Mouse (Mus musculus): ENCODE results near the gene B3gat2. TPM values are rescaled to one million over a fixed set of nuclear protein-coding genes. Genes with fewer than 3 reads are reported as not detected.
A peak's percentile ranks its signal among the peaks of the same experiment; 100 is the strongest.

Gene B3gat2
- polyA plus RNA-seq, 1 experiment from 2014 or later: 22.1 TPM

GRCm38 (mm10) chr1:23840924-23841323 is 79.4 kb downstream of the B3gat2 start:
- no peak for ATAC-seq (ENCODE audit: low FRiP score, low read depth)
- H3K4me1 ChIP-seq (replicated peaks): peaks cover 4% of the 10 kb centered on the region; the same call in 1 of the 2 replicates
- H3K9ac ChIP-seq: no peak overlapping the region
- peaks cover 15% of the 10 kb centered on the region for H3K36me3 ChIP-seq
- H3K27me3 ChIP-seq: no peaks in the 10 kb centered on the region
- no peak overlapping the region for H3K4me2 ChIP-seq
- no peak overlapping the region for H3K4me3 ChIP-seq
- H3K9me3 ChIP-seq: no peaks in the 10 kb centered on the region
- no peak overlapping the region for H3K27ac ChIP-seq (replicated peaks)

- peak overlapping the region; percentile 55; the same call in 1 of the 2 replicates for H3K27ac ChIP-seq (replicated peaks)
- no peaks in the 10 kb centered on the region for H3K9me3 ChIP-seq
- H3K27me3 ChIP-seq: no peaks in the 10 kb centered on the region
- H3K4me2 ChIP-seq: no peak overlapping the region
- WGBS: 63% methylated on average over 3 of the region's 3 CpGs
- peaks cover 24% of the 10 kb centered on the region for H3K36me3 ChIP-seq
- no peak for ATAC-seq (ENCODE audit: low FRiP score, low read depth)
- H3K4me3 ChIP-seq: no peak overlapping the region
- H3K4me1 ChIP-seq (replicated peaks): peaks cover 4% of the 10 kb centered on the region; the same call in 1 of the 2 replicates
- H3K9ac ChIP-seq: no peak overlapping the region
Observed at GRCm38 (mm10) chr1:23842629-23843028, 81.1 kb downstream of the B3gat2 start.

- no peak for ATAC-seq (ENCODE audit: low FRiP score, low read depth)
- Histone ChIP-seq H3K27ac (replicated peaks) (no peak overlapping the region), H3K4me1 (replicated peaks) (peaks cover 4% of the 10 kb centered on the region; the same call in 1 of the 2 replicates), H3K4me2 (no peak overlapping the region), H3K9ac (no peak overlapping the region), H3K36me3 (peaks cover 35% of the 10 kb centered on the region), H3K27me3 (no peaks in the 10 kb centered on the region), H3K4me3 (no peak overlapping the region), H3K9me3 (no peaks in the 10 kb centered on the region)
- 88% methylated on average over 7 of the region's 7 CpGs for WGBS
Observed at GRCm38 (mm10) chr1:23843790-23844189, 82.2 kb downstream of the B3gat2 start.

- no peak for ATAC-seq (ENCODE audit: low FRiP score, low read depth)
- Histone ChIP-seq H3K4me3 (no peak overlapping the region), H3K9ac (no peak overlapping the region), H3K27me3 (no peaks in the 10 kb centered on the region), H3K4me2 (no peak overlapping the region), H3K27ac (replicated peaks) (no peak overlapping the region), H3K9me3 (no peaks in the 10 kb centered on the region), H3K4me1 (replicated peaks) (peaks cover 4% of the 10 kb centered on the region; the same call in 1 of the 2 replicates), H3K36me3 (peaks cover 38% of the 10 kb centered on the region)
- 94% methylated on average over 10 of the region's 10 CpGs for WGBS
Observed at GRCm38 (mm10) chr1:23845007-23845406, 83.5 kb downstream of the B3gat2 start.

- Histone ChIP-seq H3K9me3 (no peaks in the 10 kb centered on the region), H3K4me1 (replicated peaks) (peaks cover 4% of the 10 kb centered on the region; the same call in 1 of the 2 replicates), H3K27me3 (no peaks in the 10 kb centered on the region), H3K9ac (no peak overlapping the region), H3K4me3 (no peak overlapping the region), H3K4me2 (no peak overlapping the region), H3K36me3 (peaks cover 41% of the 10 kb centered on the region), H3K27ac (replicated peaks) (0 out of 2 replicates have a peak overlapping the region, but pooled peaks have one; percentile 55)
- ATAC-seq (ENCODE audit: low FRiP score, low read depth): peak; percentile 71
- whole genome bisulfite sequencing: 55% methylated on average over 10 of the region's 10 CpGs
Observed at GRCm38 (mm10) chr1:23846044-23846680, 84.6 kb downstream of the B3gat2 start.

GRCm38 (mm10) chr1:23855623-23856022 is 94.1 kb downstream of the B3gat2 start:
- Histone ChIP-seq H3K9me3 (no peaks in the 10 kb centered on the region), H3K4me2 (no peak overlapping the region), H3K4me3 (no peak overlapping the region), H3K36me3 (peaks cover 32% of the 10 kb centered on the region; the same call in 1 of the 2 replicates), H3K27ac (replicated peaks) (no peak overlapping the region), H3K27me3 (no peaks in the 10 kb centered on the region), H3K9ac (no peak overlapping the region), H3K4me1 (replicated peaks) (no peaks in the 10 kb centered on the region)
- WGBS: 91% methylated on average over 3 of the region's 3 CpGs
- no peak for ATAC-seq (ENCODE audit: low FRiP score, low read depth)

- ATAC-seq (ENCODE audit: low FRiP score, low read depth): no peak
- no peak overlapping the region for H3K9ac ChIP-seq
- no peaks in the 10 kb centered on the region for H3K4me1 ChIP-seq (replicated peaks)
- no peaks in the 10 kb centered on the region for H3K27me3 ChIP-seq
- H3K4me2 ChIP-seq: no peak overlapping the region
- H3K27ac ChIP-seq (replicated peaks): no peak overlapping the region
- H3K9me3 ChIP-seq: no peaks in the 10 kb centered on the region
- H3K4me3 ChIP-seq: no peak overlapping the region
- H3K36me3 ChIP-seq: peaks cover 27% of the 10 kb centered on the region; the same call in 1 of the 2 replicates
- 96% methylated on average over 2 of the region's 2 CpGs for WGBS
Observed at GRCm38 (mm10) chr1:23860944-23861343, 99.4 kb downstream of the B3gat2 start.

GRCm38 (mm10) chr1:23865566-23865965 is 104.0 kb downstream of the B3gat2 start:
- 95% methylated on average over 7 of the region's 7 CpGs for WGBS
- no peaks in the 10 kb centered on the region for H3K9me3 ChIP-seq
- no peak for ATAC-seq (ENCODE audit: low FRiP score, low read depth)

GRCm38 (mm10) chr1:23867350-23867862 is 105.9 kb downstream of the B3gat2 start:
- H3K9me3 ChIP-seq: no peaks in the 10 kb centered on the region
- no peak for ATAC-seq (ENCODE audit: low FRiP score, low read depth)
- WGBS: 41% methylated on average over 2 of the region's 2 CpGs
- H3K4me3 ChIP-seq: no peak overlapping the region
- peaks cover 14% of the 10 kb centered on the region for H3K36me3 ChIP-seq
- H3K27me3 ChIP-seq: no peaks in the 10 kb centered on the region
- H3K9ac ChIP-seq: no peak overlapping the region
- H3K27ac ChIP-seq (replicated peaks): no peak overlapping the region
- no peaks in the 10 kb centered on the region for H3K4me1 ChIP-seq (replicated peaks)
- H3K4me2 ChIP-seq: no peak overlapping the region

More at GRCm38 (mm10) chr1:23865566-23865965, 104.0 kb downstream of the B3gat2 start:
- Histone ChIP-seq H3K4me2 (no peak overlapping the region), H3K27ac (replicated peaks) (no peak overlapping the region), H3K4me3 (no peak overlapping the region), H3K4me1 (replicated peaks) (no peaks in the 10 kb centered on the region), H3K9ac (no peak overlapping the region), H3K27me3 (no peaks in the 10 kb centered on the region), H3K36me3 (peaks cover 6% of the 10 kb centered on the region; the same call in 1 of the 2 replicates)

- Histone ChIP-seq H3K9me3 (no peaks in the 10 kb centered on the region), H3K4me1 (replicated peaks) (no peaks in the 10 kb centered on the region), H3K4me2 (no peak overlapping the region), H3K9ac (no peak overlapping the region), H3K27me3 (no peaks in the 10 kb centered on the region), H3K36me3 (peaks cover 20% of the 10 kb centered on the region), H3K4me3 (no peak overlapping the region), H3K27ac (replicated peaks) (no peak overlapping the region)
- ATAC-seq (ENCODE audit: low FRiP score, low read depth): no peak
- 97% methylated on average over 1 of the region's 1 CpGs for whole genome bisulfite sequencing
Observed at GRCm38 (mm10) chr1:23872194-23872593, 110.6 kb downstream of the B3gat2 start.

- H3K4me1 ChIP-seq (replicated peaks): no peaks in the 10 kb centered on the region
- no peak overlapping the region for H3K4me2 ChIP-seq
- WGBS: 98% methylated on average over 1 of the region's 1 CpGs
- no peak overlapping the region for H3K27ac ChIP-seq (replicated peaks)
- no peak overlapping the region for H3K4me3 ChIP-seq
- ATAC-seq (ENCODE audit: low FRiP score, low read depth): no peak
- H3K36me3 ChIP-seq: no peaks in the 10 kb centered on the region
- H3K9me3 ChIP-seq: no peaks in the 10 kb centered on the region
- no peak overlapping the region for H3K9ac ChIP-seq
- no peaks in the 10 kb centered on the region for H3K27me3 ChIP-seq
Observed at GRCm38 (mm10) chr1:23882681-23883080, 121.1 kb downstream of the B3gat2 start.

- H3K4me3 ChIP-seq: no peak overlapping the region
- no peaks in the 10 kb centered on the region for H3K36me3 ChIP-seq
- no peak overlapping the region for H3K27ac ChIP-seq (replicated peaks)
- no peaks in the 10 kb centered on the region for H3K27me3 ChIP-seq
- H3K9ac ChIP-seq: no peak overlapping the region
- no peak for ATAC-seq (ENCODE audit: low FRiP score, low read depth)
- no peaks in the 10 kb centered on the region for H3K4me1 ChIP-seq (replicated peaks)
- no peaks in the 10 kb centered on the region for H3K9me3 ChIP-seq
- 95% methylated on average over 2 of the region's 2 CpGs for WGBS
- H3K4me2 ChIP-seq: no peak overlapping the region
Observed at GRCm38 (mm10) chr1:23884087-23884668, 122.6 kb downstream of the B3gat2 start.
